Mouse (Mus musculus) cerebellum, adult 9-11 months (tissue): Measurements from ENCODE around the gene Krtap4-16.
"Not testable (repeated sequence)": the region's sequence is repeated elsewhere in the genome, so short reads cannot be mapped to it uniquely, and the experiment has no call there.

Source experiments
- DNase-seq: peaks from one replicate; pipeline ENCODE4 v3.0.0; 2022

Gene Krtap4-16

GRCm38 (mm10) chr11:99851508-99851907 is at the start of gene Krtap4-16:
Gene Krtap4-16, minus strand, starts transcription at chr11:99851608.
- no peak for DNase-seq

GRCm38 (mm10) chr11:99878887-99879286 is 27.5 kb upstream of the Krtap4-16 start, which contains the start of gene Gm11567:
Gene Gm11567, plus strand, starts transcription at chr11:99879187.
- not testable (repeated sequence) for DNase-seq

GRCm38 (mm10) chr11:99873089-99873488 is 21.7 kb upstream of the Krtap4-16 start, which contains the start of gene Krtap9-1:
Gene Krtap9-1, plus strand, starts transcription at chr11:99873389.
- DNase-seq, result not testable (repeated sequence)

- DNase-seq, result not testable (repeated sequence)
Observed at GRCm38 (mm10) chr11:99864176-99864575, 12.8 kb upstream of the Krtap4-16 start, which contains the start of gene Gm11559. Gene Gm11559, plus strand, starts transcription at chr11:99864476.

- DNase-seq, result no peak
Observed at GRCm38 (mm10) chr11:99858761-99859160, 7.4 kb upstream of the Krtap4-16 start.

- no peak for DNase-seq
Observed at GRCm38 (mm10) chr11:99857617-99858016, 6.2 kb upstream of the Krtap4-16 start, which contains the start of gene Gm11568. Gene Gm11568, plus strand, starts transcription at chr11:99857917.

- no peak for DNase-seq
Observed at GRCm38 (mm10) chr11:99854121-99854520, 2.7 kb upstream of the Krtap4-16 start.

- no peak for DNase-seq
Observed at GRCm38 (mm10) chr11:99846746-99847145, 4.7 kb downstream of the Krtap4-16 start.

GRCm38 (mm10) chr11:99842185-99842584 is 9.2 kb downstream of the Krtap4-16 start:
- no peak for DNase-seq

GRCm38 (mm10) chr11:99837966-99838365 is 13.4 kb downstream of the Krtap4-16 start, which contains the start of gene 2300003K06Rik:
Gene 2300003K06Rik, minus strand, starts transcription at chr11:99838066.
- no peak for DNase-seq

- not testable (repeated sequence) for DNase-seq
Observed at GRCm38 (mm10) chr11:99815566-99815965, 35.8 kb downstream of the Krtap4-16 start, which contains the start of gene Gm11564. Gene Gm11564, minus strand, starts transcription at chr11:99815666.

- not testable (repeated sequence) for DNase-seq
Observed at GRCm38 (mm10) chr11:99809792-99810191, 41.6 kb downstream of the Krtap4-16 start, which contains the start of gene Krtap4-13. Gene Krtap4-13, minus strand, starts transcription at chr11:99809892.

GRCm38 (mm10) chr11:99804346-99804745 is 47.1 kb downstream of the Krtap4-16 start, which contains the start of gene Gm11554:
Gene Gm11554, minus strand, starts transcription at chr11:99804446.
- DNase-seq, result not testable (repeated sequence)
